Mouse (Mus musculus): ENCODE results near the gene Camsap2. TPM values are rescaled to one million over a fixed set of nuclear protein-coding genes. Genes with fewer than 3 reads are reported as not detected.

Gene Camsap2
- polyA plus RNA-seq (2016; fragmentation: Nextera tagmentation; extraction: Ambion mirVana): 11.1 and 14.4 TPM in 2 replicates

- DNase-seq (ENCODE audit: low spot score): peak; percentile 94
- Histone ChIP-seq H3K27ac (replicated peaks) (peak within 1 kb of the TSS; percentile 98), H3K27me3 (ENCODE audit: low read depth, poor library complexity, severe bottlenecking) (peaks cover 26% of the 10 kb centered on the region), H3K9me3 (replicated peaks) (no peaks in the 10 kb centered on the region), H3K36me3 (peaks cover 7% of the 10 kb centered on the region), H3K4me3 (peak within 1 kb of the TSS; percentile 74), H3K4me1 (peaks cover 50% of the 10 kb centered on the region)
- under 1% methylated on average over 117 of the region's 121 CpGs for WGBS
Measured at GRCm38 (mm10) chr1:136345454-136346372, at the start of gene Camsap2. Gene Camsap2, minus strand, starts transcription at chr1:136346104.

GRCm38 (mm10) chr1:136395073-136395472, 49.2 kb upstream of the Camsap2 start:
- Histone ChIP-seq H3K4me1 (peaks cover 9% of the 10 kb centered on the region; the same call in 1 of the 2 replicates), H3K4me3 (peak overlapping the region; percentile 37), H3K36me3 (no peaks in the 10 kb centered on the region), H3K27ac (replicated peaks) (no peak overlapping the region), H3K27me3 (ENCODE audit: low read depth, poor library complexity, severe bottlenecking) (no peaks in the 10 kb centered on the region), H3K9me3 (replicated peaks) (no peaks in the 10 kb centered on the region)
- no peak for DNase-seq (ENCODE audit: low spot score)
- 39% methylated on average over 5 of the region's 5 CpGs for WGBS

- H3K4me3 ChIP-seq: peak overlapping the region; percentile 37
- peaks cover 9% of the 10 kb centered on the region; the same call in 1 of the 2 replicates for H3K4me1 ChIP-seq
- no peaks in the 10 kb centered on the region for H3K36me3 ChIP-seq
- H3K9me3 ChIP-seq (replicated peaks): no peaks in the 10 kb centered on the region
- no peak for DNase-seq (ENCODE audit: low spot score)
- no peak overlapping the region for H3K27ac ChIP-seq (replicated peaks)
- no peaks in the 10 kb centered on the region for H3K27me3 ChIP-seq (ENCODE audit: low read depth, poor library complexity, severe bottlenecking)
- 45% methylated on average over 10 of the region's 10 CpGs for WGBS
Measured at GRCm38 (mm10) chr1:136394506-136394905, 48.6 kb upstream of the Camsap2 start.

- H3K4me3 ChIP-seq: no peak overlapping the region
- H3K36me3 ChIP-seq: no peaks in the 10 kb centered on the region
- DNase-seq (ENCODE audit: low spot score): no peak
- WGBS: 55% methylated on average over 5 of the region's 6 CpGs
- no peak overlapping the region for H3K27ac ChIP-seq (replicated peaks)
- no peaks in the 10 kb centered on the region for H3K27me3 ChIP-seq (ENCODE audit: low read depth, poor library complexity, severe bottlenecking)
- H3K9me3 ChIP-seq (replicated peaks): no peaks in the 10 kb centered on the region
- no peaks in the 10 kb centered on the region for H3K4me1 ChIP-seq
Measured at GRCm38 (mm10) chr1:136386914-136387313, 41.0 kb upstream of the Camsap2 start.

DNA sequence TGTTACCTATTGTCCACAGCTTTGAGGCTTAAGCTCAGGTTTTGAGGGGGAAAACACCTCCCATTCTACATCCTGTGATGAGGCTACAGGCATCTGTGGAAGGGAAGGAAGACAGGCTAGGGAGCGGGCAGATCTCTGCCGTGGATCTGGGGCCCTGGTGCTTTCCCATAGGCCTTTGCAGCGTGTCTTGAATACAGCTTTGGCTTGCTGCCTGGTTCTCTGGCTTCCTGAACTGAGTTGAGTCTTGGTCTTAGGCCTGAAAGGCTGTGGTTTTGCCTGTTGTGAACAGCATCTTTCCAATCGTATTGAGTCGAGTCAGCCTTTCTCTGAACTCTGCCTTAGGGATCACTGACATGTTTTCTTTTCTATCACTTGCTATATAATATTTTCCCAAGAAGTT, 35.7 kb upstream of the Camsap2 start:
- Histone ChIP-seq H3K9me3 (replicated peaks) (no peaks in the 10 kb centered on the region), H3K4me1 (no peaks in the 10 kb centered on the region), H3K4me3 (no peak overlapping the region), H3K27ac (replicated peaks) (no peak overlapping the region), H3K36me3 (no peaks in the 10 kb centered on the region), H3K27me3 (ENCODE audit: low read depth, poor library complexity, severe bottlenecking) (no peaks in the 10 kb centered on the region)
- no peak for DNase-seq (ENCODE audit: low spot score)
- WGBS: 89% methylated on average over 5 of the region's 5 CpGs

GRCm38 (mm10) chr1:136381169-136381568, 35.3 kb upstream of the Camsap2 start:
- Histone ChIP-seq H3K4me1 (no peaks in the 10 kb centered on the region), H3K9me3 (replicated peaks) (no peaks in the 10 kb centered on the region), H3K36me3 (no peaks in the 10 kb centered on the region), H3K27ac (replicated peaks) (no peak overlapping the region), H3K27me3 (ENCODE audit: low read depth, poor library complexity, severe bottlenecking) (no peaks in the 10 kb centered on the region), H3K4me3 (no peak overlapping the region)
- 87% methylated on average over 6 of the region's 6 CpGs for WGBS
- no peak for DNase-seq (ENCODE audit: low spot score)

DNA sequence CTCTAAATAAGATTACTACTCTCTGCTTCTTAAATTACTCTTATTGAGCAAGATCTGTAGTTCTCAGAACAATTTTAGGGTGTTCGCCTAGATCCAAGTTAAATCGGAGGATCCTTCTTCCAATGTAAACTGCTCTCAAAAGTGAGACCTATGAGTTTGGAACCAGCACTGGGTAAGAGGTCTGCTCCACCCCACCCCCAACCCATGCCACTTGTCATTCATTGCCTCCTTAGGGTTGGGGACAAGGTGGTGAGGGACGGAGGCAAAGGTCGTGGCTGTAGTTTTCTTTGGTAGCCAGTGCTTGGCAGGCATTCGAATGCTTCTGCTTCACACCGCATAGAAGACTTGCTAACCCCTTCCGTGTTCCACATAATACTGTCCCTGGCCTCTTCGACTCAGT, 34.7 kb upstream of the Camsap2 start:
- no peaks in the 10 kb centered on the region for H3K27me3 ChIP-seq (ENCODE audit: low read depth, poor library complexity, severe bottlenecking)
- no peak overlapping the region for H3K4me3 ChIP-seq
- H3K36me3 ChIP-seq: no peaks in the 10 kb centered on the region
- H3K27ac ChIP-seq (replicated peaks): no peak overlapping the region
- WGBS: 93% methylated on average over 8 of the region's 8 CpGs
- no peaks in the 10 kb centered on the region for H3K4me1 ChIP-seq
- no peak for DNase-seq (ENCODE audit: low spot score)
- H3K9me3 ChIP-seq (replicated peaks): no peaks in the 10 kb centered on the region

DNA sequence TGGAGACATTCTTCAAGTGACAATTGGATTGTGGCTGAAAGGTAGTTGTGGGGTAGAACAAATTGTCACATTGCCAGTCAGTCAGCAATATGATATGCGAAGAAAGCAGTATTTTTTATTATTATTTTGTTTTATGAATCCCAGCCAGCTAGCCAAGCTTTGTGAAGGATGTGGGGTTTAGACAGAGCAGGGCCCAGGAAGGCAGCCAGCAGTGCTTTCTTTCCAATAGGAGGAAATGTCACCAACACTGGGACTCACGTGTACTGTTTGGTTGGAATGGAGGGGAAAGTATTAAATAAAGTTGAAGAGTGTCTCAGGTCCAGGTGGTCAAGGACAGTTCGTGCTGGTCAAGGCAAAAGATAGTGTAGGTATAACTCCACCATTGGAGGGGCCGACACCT, 34.3 kb upstream of the Camsap2 start:
- Histone ChIP-seq H3K27ac (replicated peaks) (no peak overlapping the region), H3K27me3 (ENCODE audit: low read depth, poor library complexity, severe bottlenecking) (no peaks in the 10 kb centered on the region), H3K4me1 (no peaks in the 10 kb centered on the region), H3K4me3 (no peak overlapping the region), H3K9me3 (replicated peaks) (no peaks in the 10 kb centered on the region), H3K36me3 (no peaks in the 10 kb centered on the region)
- WGBS: 90% methylated on average over 4 of the region's 4 CpGs
- DNase-seq (ENCODE audit: low spot score): no peak

GRCm38 (mm10) chr1:136379261-136379660, 33.4 kb upstream of the Camsap2 start:
- H3K27ac ChIP-seq (replicated peaks): no peak overlapping the region
- DNase-seq (ENCODE audit: low spot score): no peak
- no peaks in the 10 kb centered on the region for H3K4me1 ChIP-seq
- 98% methylated on average over 7 of the region's 7 CpGs for WGBS
- H3K27me3 ChIP-seq (ENCODE audit: low read depth, poor library complexity, severe bottlenecking): no peaks in the 10 kb centered on the region
- H3K4me3 ChIP-seq: no peak overlapping the region
- H3K9me3 ChIP-seq (replicated peaks): no peaks in the 10 kb centered on the region
- no peaks in the 10 kb centered on the region for H3K36me3 ChIP-seq

DNA sequence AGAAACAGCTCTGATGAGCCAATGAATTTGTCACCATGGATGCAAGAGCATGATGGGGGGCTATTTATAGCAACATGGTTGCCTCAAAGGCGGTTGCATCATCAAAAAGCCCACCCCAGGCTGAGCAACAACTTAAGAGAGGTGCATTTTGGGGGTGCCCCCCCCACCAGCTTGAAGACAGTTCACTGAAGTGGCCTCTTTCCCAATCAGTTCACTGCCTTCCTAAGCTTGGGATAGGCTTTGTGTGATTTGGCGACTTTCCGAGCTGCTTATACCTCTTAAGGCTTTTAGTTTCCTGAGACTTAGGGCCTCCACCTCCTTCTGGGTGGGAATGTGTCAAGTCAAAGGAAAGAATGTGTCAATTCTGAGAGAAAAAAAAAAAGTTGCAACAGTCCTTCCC, 20.1 kb upstream of the Camsap2 start:
- WGBS: 71% methylated on average over 3 of the region's 3 CpGs
- Histone ChIP-seq H3K4me1 (peaks cover 45% of the 10 kb centered on the region), H3K4me3 (no peak overlapping the region), H3K27me3 (ENCODE audit: low read depth, poor library complexity, severe bottlenecking) (no peaks in the 10 kb centered on the region), H3K36me3 (no peaks in the 10 kb centered on the region), H3K9me3 (replicated peaks) (no peaks in the 10 kb centered on the region), H3K27ac (replicated peaks) (no peak overlapping the region)
- no peak for DNase-seq (ENCODE audit: low spot score)

DNA sequence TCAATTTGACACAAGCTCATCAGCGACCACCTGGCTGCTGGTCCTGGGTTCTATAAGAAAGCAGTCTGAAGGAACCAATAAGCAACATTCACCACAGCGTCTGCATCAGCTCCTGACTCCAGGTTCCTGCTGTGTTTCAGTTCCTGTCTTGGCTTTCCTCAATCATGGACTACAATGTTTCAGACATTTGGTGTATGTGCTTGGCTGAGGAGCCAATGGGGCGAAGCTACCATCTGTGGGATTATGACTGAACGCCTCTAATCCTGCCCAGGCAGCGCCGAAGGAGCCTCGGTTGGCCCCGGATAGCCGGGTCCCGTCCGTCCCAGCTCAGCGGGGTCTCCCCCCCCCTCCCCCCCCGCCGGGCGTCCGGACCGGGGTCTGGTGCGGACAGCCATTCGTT, 18.8 kb upstream of the Camsap2 start:
- no peaks in the 10 kb centered on the region for H3K36me3 ChIP-seq
- WGBS: 57% methylated on average over 19 of the region's 19 CpGs

GRCm38 (mm10) chr1:136363035-136363434, 17.1 kb upstream of the Camsap2 start:
- peak overlapping the region; percentile 70 for H3K27ac ChIP-seq (replicated peaks)

More for the DNA sequence above, 18.8 kb upstream of the Camsap2 start:
- no peaks in the 10 kb centered on the region for H3K27me3 ChIP-seq (ENCODE audit: low read depth, poor library complexity, severe bottlenecking)
- no peak overlapping the region for H3K27ac ChIP-seq (replicated peaks)
- no peak for DNase-seq (ENCODE audit: low spot score)
- H3K9me3 ChIP-seq (replicated peaks): no peaks in the 10 kb centered on the region
- no peak overlapping the region for H3K4me3 ChIP-seq
- peaks cover 40% of the 10 kb centered on the region for H3K4me1 ChIP-seq

DNA sequence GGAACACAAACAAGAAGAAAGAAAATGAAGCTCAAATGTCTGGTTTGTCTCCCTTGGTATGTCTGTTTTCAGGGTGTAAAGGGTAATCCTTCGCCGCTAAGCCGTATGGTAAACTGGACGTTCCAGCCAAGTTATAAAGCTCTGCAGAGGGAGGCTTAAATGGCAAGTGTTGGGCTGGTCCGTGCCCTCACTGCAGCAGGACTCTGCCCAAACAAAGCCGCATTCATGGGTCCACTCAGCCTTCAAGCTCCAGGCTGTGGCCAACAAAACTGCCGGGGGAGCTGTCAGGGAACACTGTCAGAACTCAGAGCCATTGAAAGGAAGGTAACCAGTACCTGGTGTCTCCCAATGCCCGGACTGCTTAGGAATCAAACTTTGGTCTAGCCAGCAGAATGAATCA, 16.7 kb upstream of the Camsap2 start:
- no peak overlapping the region for H3K4me3 ChIP-seq
- WGBS: 31% methylated on average over 8 of the region's 8 CpGs
- no peaks in the 10 kb centered on the region for H3K9me3 ChIP-seq (replicated peaks)
- no peaks in the 10 kb centered on the region for H3K27me3 ChIP-seq (ENCODE audit: low read depth, poor library complexity, severe bottlenecking)
- H3K36me3 ChIP-seq: no peaks in the 10 kb centered on the region
- H3K4me1 ChIP-seq: peaks cover 40% of the 10 kb centered on the region
- peak overlapping the region; percentile 70 for H3K27ac ChIP-seq (replicated peaks)
- DNase-seq (ENCODE audit: low spot score): peak; percentile 55

More at GRCm38 (mm10) chr1:136363035-136363434, 17.1 kb upstream of the Camsap2 start:
- DNase-seq (ENCODE audit: low spot score): no peak
- H3K9me3 ChIP-seq (replicated peaks): no peaks in the 10 kb centered on the region
- no peaks in the 10 kb centered on the region for H3K27me3 ChIP-seq (ENCODE audit: low read depth, poor library complexity, severe bottlenecking)
- H3K4me3 ChIP-seq: no peak overlapping the region
- 68% methylated on average over 6 of the region's 6 CpGs for WGBS
- H3K4me1 ChIP-seq: peaks cover 40% of the 10 kb centered on the region
- H3K36me3 ChIP-seq: no peaks in the 10 kb centered on the region

Measured in midbrain, embryonic 10.5 days (tissue).